Mouse (Mus musculus) monocyte, adult 5-6 weeks (primary cell): ENCODE results near the gene Pex7. TPM values are rescaled to one million over a fixed set of nuclear protein-coding genes. Genes with fewer than 3 reads are reported as not detected.
A peak's percentile ranks its signal among the peaks of the same experiment; 100 is the strongest.

ENCODE experiments used
- ATAC-seq: fragments of 153-309, 156-312 bp; replicated peaks from 2 replicates; pipeline ENCODE4 v1.8.0; 2017; ENCODE audit warnings: mild to moderate bottlenecking; ENCODE audit not compliant: low TSS enrichment, insufficient number of reproducible peaks, severe bottlenecking, poor library complexity, low FRiP score
- total RNA-seq: library from RNA; stranded (forward); fragments of 200-1000, 200-491, 200-594 nt; gene quantifications from 3 replicates; pipeline ENCODE4 v1.2.3, GENCODE M21; 2017

Gene Pex7
- total RNA-seq, 1 experiment from 2014 or later, result 20.9 TPM

- no peak for ATAC-seq
Observed at GRCm38 (mm10) chr10:19889908-19890307, 17.6 kb downstream of the Pex7 start.

DNA sequence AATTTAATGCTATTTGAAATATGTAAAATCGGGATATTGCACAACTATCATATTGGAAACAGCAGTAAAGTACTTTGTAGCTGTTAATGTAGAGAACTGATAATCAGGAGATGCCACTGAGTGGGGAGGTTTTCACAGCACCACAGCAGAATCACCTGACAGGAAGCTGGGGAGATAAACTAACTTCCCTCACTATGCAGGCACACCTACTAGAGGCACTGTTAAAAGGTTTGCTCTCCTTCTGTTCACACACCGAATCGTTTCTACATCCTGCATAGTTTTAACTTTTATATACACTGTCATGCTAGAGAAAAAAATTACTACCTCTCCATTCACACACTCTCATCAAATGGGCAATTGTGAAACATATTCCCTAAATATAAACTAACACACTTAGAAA, 21.2 kb downstream of the Pex7 start:
- ATAC-seq, result no peak

DNA sequence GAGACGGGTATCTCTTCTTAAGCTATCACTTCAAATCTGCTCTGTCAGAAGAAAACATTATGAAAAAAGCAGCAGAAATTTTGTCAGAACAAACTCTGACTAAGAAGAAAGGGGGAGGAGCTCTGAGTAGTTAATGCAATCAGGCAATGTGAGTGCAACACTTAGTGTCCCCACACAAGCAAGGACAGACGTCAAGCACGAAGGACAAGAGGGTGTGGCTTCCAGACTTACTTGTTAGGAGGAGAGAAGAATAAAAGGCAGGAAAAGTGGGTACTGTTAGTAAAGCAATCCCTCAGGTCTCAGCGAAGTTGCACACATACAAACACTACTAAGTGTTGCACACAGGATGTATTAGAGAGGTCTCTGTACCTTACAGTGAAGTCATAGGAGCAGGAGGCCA, 23.1 kb downstream of the Pex7 start:
- ATAC-seq, result no peak

DNA sequence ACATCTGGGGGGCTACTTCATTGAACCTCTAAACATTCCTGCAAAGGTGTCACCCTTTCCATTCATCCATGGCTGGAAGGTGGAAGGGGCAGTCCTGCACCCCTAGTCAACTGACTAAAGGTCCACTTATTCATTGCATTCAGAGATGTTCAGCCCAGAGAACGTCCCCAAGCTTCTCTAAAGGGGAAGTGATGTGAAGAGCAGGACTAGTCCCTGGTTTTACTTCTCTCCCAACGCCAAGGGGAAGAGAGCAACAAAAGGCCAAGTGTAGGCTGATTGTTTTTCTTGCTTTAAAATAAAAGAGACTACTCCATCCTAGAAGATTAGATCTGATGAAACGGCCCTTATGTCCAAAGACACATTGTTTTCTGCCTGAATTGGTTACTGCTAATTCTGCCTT, 27.1 kb downstream of the Pex7 start:
- no peak for ATAC-seq

DNA sequence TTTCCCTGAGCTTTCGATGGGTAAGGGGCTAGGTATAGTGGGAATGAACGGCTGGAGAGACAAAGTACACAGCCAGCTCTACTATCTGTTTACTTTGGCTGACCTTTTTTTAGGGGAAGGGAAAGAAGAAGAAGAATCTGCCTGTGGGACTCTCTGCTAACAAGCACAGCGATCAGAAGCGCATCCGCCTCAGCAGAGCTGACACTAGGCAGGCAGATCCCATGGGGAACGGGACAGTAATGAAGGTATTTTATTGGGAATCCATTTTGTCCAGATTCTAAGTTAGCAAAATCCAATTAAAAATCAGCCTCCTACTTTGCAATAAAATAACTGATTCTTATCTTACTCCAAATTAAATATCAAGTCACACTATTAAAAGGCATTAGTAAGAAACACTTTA, 28.3 kb downstream of the Pex7 start:
- ATAC-seq, result no peak

DNA sequence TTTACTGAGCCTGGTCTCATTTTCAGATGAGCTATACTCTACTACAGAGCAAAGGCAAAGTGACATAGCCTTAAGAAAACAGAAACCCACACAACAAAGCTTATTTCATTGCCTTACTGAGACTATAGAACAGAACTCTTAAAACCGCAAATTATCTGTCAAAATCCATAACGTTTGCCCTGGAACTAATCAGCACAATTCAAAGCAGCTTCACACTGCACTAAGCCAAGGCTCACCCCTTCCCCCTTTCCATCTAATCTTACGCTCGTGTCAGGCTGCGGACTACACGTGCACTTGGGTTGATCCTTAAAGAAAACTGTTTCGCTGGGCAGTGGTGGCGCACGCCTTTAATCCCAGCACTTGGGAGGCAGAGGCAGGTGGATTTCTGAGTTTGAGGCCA, 29.8 kb downstream of the Pex7 start:
- no peak for ATAC-seq

GRCm38 (mm10) chr10:19877257-19877656, 30.2 kb downstream of the Pex7 start:
- no peak for ATAC-seq

DNA sequence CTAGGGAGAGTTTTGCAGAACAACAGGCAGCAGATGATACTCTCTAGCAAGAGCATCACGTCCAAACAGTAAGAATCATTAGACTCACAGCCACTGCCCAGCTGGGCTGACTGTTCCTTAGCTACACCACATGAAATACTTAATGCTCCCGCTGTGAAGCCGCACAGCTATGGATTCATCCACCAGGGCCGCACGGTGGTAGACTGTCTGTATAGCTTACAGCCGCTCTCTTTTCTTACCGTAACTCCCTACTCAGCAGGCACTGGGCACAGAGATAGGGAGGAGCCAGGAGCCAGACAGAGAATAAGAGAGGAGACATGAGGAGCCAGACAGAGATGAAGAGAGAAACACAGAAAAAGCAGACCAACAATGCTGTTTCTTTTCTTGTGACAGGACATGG, 30.8 kb downstream of the Pex7 start:
- ATAC-seq, result no peak

- no peak for ATAC-seq
Observed at GRCm38 (mm10) chr10:19875346-19875745, 32.1 kb downstream of the Pex7 start.

DNA sequence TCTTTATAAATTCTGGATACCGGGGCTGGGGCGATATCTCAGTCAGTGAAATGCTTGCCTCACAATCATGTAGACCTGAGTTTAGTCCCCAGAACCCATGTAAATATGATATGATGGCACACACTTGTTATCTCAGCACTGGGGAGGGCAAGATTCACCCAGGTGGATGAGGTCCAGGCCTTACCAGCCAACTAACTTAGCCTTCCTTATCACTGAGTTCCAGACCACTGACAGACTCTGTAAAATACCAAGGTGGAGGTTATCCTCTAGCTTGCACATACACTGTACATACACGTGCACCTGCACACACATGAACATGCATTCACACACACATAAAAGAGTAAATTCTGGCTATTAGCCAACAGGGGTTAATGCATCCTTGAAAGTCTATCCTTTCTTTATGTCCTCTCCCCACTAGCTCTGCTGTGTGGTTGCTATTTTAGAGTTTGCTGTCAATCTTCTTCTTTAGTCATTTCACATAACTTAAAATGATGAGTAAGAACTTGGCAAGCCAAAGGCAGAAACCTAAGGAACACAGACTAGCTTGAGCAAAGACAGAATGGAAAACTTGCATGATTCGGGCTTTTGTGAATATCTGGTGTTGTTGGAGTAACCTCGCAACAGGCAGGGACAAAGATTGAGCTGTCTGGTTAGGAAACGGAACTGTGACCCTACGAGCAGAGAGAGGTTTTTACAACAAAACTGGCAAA, 51.7 kb downstream of the Pex7 start:
- ATAC-seq, result no peak

DNA sequence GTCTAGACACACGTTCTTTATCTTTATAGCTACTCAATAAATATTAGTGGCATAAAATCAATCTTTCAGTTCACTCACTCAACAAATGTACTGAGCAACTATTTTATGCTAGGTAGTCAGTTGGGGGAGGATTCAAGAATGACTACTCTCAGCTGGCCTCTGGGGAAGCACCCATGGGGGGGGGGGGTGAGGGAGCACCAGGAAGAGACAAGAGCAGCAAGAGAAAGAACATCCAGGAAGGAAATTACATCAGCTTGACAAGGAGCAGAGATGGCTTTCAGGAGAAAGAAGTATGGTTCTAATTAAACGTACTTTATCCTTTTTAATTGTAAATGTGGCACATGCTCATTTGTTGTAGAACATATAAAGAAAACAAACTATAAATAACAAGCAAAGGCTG, 53.9 kb downstream of the Pex7 start:
- ATAC-seq, result no peak

- ATAC-seq, result no peak
Observed at GRCm38 (mm10) chr10:19852776-19853175, 54.7 kb downstream of the Pex7 start.

DNA sequence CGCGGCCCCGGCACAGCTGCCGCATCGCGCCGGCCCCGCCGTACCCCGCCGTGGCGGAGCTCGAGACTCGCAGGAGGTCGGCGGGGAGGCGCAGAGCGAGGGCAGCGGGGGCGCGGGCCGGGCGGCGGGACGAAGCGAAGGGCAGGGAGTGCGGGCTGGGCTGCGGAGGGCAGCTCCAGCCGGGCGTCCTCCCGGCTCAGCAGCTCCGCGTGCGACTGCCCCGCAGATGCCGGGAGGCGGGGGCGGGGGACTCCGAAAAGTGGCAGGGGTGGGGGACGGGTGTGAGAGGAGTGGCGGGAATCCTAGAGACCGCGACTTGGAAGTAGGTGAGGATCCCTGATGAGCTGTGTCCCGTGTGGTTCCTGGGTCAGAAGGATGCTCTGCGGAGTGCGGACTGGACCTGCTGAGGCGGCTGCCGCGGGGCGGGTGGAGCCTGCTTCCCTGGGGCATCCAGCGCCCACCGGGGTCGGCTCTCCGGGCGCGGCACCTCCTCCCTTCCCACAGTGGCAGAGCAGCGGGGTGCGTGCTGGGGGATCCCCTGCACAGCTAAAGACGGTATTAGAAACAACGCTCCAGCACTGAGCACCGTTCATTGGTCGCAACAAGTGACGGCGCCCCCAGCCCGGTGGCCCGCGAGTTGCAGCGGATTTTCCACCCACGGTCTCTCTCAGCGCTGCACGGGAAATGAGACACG, 56.3 kb downstream of the Pex7 start, which contains the start of gene Slc35d3:
Gene Slc35d3, minus strand, starts transcription at position 462 of the 694 bp plus-strand sequence.
- no peak for ATAC-seq

GRCm38 (mm10) chr10:19850544-19850997, 56.9 kb downstream of the Pex7 start:
- no peak; the same call in 1 of the 2 replicates for ATAC-seq

DNA sequence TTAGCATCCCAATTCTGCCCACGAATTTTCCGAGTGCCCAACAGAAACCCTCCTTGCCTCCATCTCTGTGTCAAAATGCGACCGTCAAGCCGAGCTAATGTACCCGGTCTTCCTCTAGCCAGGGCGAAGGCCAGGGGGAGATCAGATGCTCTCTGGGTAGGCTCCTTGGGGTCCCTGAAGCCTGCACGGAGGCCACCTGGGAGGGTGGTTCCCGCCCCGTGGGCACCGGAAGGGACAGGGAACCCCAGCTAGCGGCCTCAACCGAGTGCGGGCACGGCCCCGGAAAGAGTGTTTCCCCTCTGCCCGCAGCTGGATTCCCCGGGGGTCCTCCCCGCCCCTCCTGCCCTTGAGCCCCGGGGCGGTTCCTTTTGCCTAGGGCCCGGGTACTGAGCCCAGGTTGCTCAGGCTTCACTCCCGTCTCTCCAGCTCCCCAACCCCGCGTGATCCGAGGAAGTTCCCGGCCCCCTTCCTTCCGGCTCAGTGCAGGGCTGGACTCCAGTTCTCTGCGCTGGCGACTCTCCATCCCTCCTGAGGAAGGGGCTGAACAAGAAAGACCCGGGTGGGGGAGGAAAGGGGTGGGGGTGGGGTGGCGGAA, 57.6 kb downstream of the Pex7 start:
- no peak for ATAC-seq

- ATAC-seq, result no peak
Observed at GRCm38 (mm10) chr10:19848928-19849770, 58.3 kb downstream of the Pex7 start.

GRCm38 (mm10) chr10:19839836-19840235, 67.7 kb downstream of the Pex7 start:
- ATAC-seq, result peak; percentile 56; the same call in 1 of the 2 replicates

DNA sequence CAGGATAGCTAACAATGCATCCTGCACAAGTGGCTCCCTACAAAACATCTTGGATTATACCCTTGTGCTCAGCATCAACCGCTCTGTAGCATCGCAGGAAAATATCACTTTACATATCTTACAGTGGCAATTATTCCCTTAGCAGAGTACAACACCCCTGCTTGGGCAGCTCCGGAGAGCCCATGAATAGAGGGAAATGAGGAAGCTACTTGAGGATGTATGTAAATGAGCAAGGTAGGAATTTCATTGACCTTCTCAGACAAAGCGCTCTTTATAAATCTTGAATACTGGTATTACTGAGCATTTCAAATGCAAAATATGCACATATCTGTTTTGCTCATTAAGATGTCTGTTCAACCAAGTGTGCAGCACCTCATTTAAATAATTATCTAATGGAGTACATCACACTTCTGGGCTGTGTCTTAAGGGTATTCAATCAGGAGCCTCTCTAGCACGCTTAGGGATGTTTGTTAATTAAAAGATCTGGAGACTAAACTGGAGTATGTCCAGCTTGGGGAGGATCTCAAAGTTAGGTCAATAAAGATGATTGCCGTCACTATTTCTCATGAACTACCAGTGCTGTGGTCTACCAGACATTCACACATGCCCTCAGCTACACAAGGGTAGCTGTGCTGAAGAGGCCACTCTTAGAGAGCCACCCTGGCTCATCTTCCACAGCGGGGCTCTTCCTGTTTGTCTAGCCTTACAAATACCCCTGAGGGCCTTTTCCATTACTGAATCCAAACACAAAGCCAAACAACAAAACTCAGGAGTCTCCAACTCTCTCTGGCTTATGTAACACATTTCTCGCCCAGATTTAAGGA, 71.4 kb downstream of the Pex7 start:
- no peak for ATAC-seq
